Mouse (Mus musculus): ENCODE measurements around the gene Adamts15.

Gene Adamts15

DNA sequence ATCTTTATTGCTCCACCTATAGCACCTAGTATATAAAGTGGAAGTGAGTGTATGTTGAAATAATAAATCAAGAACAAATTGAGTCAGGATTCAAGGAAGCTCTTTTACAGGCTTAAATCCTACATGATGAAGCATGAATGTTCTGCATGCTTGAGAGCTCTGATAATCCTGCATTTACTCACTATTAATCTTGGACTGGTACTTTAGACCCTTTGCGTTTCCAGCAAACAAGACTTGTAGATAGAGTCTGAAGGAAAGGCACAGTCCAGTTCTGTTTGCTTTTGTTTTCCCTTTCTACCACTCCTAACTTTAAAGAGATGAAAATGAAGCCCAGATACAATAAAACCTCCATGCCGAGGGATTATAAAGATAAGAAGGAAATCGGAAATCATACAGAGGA lies 45.7 kb downstream of the Adamts15 start:
- DNase-seq, result no peak

DNA sequence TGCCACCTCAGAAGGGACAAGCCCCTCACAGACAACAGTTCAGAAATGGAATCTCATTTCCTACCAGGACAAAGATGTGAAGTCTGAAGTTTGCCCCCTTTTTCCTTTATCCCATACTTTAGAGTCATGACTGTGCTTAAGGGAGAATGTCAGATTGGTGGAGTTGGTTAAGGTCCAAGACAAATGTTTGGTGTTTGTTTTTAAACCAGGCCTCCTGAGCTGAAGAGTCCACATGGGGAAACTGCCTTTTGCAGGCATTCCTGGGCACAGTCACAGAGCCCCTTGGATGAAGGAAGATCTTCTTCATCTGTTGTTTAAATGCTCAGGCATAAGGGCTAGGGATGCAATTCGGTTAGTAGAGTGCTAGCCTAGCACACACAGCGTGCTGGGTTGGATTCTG lies 66.4 kb downstream of the Adamts15 start:
- no peak for DNase-seq

DNA sequence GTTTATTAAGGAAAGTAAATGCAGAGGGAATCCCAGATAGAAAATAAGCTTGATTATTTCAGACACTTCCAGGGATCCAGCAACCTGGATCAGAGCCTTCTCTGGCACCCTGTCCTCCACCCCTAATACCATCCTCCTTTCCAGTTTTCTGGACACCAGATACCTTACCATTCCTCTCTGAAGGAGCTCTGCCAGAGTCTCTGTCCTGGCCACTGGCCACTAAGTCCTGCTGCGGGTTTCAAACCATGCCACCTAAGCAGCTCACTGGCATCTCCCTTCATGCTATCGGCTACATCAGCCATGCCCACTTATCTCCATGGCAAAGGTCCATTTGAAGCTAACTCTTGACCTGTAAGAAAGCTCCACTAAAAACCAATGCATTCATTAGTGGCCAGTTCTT lies 70.4 kb downstream of the Adamts15 start:
- DNase-seq, result no peak

DNA sequence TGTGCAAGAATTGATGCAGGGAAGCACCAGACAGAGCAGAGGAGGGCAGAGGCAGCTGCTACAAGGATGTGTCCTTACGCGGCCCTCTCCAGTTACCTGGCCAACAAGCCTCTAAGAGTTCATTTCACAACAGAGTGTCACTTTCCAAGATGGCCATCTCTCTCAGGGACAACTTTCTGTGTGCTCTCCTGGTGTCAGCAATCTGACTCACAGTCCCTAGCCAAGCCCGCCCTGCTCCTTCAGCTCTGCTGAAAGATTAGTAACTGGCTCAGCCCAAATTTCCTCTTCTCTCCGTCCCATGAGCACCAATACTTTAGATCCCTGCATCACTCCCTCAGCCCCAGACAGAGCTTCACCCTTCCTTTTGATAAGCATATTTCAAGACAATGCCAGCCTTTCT lies 72.3 kb downstream of the Adamts15 start:
- DNase-seq, result no peak

DNA sequence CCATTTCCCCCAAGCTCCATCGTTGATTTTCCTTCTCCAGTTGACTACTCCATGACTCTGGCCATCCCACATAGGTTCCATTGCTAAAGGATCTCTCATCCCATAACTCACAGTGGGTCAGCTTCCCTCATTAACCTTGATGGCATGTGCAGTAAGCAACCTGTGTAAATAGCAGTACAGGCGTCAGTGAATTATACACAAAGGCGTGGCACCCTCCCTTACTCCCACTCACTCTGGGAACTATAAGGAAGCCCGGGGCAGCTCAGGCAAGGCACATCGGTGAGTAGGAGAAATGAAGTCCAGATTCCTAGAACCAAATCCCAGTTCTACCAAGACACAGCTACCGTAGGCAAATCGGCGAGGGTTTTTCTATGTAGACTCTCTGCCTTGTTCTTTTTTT lies 72.8 kb downstream of the Adamts15 start:
- DNase-seq, result no peak

Measured in kidney, adult 8-10 months (tissue).